Mouse (Mus musculus) testis, adult 2 months (tissue): ENCODE measurements around the gene Aurkb.

Experiments used
- CTCF ChIP-seq: fragments of 200-500 bp; IDR thresholded peaks from 2 replicates; pipeline ENCODE4 v1.5.1; 2012; ENCODE audit warnings: low read depth, mild to moderate bottlenecking, inconsistent platforms, low read length, moderate library complexity; ENCODE audit not compliant: control insufficient read depth, insufficient read depth, insufficient replicate concordance
- POLR2A ChIP-seq: fragments of 200-500 bp; IDR thresholded peaks from 2 replicates; pipeline ENCODE4 v1.6.1; 2012; ENCODE audit warnings: low read depth, mild to moderate bottlenecking, inconsistent platforms, low read length, moderate library complexity; ENCODE audit not compliant: control insufficient read depth

GRCm38 (mm10) chr11:69094697-69095429, 49.4 kb downstream of the Aurkb start, which contains the start of gene Per1:
- TF ChIP-seq CTCF (no peak), POLR2A (peak; percentile 90)
